Mouse (Mus musculus) heart, adult 11 months (tissue): Measurements from ENCODE around the gene Tmem11.

Experiments
- DNase-seq: peaks from one replicate; pipeline ENCODE4 v3.0.0; 2022

Tmem11 gene

GRCm38 (mm10) chr11:60882386-60882785 is 3.3 kb upstream of the Tmem11 start:
- DNase-seq, result no peak

GRCm38 (mm10) chr11:60880559-60880958 is 1.5 kb upstream of the Tmem11 start:
- no peak for DNase-seq

DNA sequence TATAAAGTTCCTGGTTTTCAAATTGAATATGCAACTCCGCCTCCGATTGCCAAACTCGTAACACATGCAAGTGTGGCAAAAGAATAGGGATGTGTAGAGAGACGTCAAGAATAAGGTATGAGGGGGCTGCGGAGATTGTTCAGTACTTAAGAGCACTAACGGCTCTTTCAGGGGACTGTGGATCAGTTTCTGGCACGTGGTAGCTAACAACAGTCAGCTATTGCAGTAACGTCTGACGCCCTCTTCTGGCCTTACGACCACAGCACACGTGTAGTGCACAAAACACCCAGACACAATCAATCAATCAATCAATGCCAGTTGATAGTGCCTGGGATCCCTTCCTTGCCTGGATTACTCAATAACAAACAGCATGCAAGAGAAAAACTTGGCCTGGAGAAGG is 351 bp upstream of the Tmem11 start:
- peak; percentile 94 for DNase-seq

DNA sequence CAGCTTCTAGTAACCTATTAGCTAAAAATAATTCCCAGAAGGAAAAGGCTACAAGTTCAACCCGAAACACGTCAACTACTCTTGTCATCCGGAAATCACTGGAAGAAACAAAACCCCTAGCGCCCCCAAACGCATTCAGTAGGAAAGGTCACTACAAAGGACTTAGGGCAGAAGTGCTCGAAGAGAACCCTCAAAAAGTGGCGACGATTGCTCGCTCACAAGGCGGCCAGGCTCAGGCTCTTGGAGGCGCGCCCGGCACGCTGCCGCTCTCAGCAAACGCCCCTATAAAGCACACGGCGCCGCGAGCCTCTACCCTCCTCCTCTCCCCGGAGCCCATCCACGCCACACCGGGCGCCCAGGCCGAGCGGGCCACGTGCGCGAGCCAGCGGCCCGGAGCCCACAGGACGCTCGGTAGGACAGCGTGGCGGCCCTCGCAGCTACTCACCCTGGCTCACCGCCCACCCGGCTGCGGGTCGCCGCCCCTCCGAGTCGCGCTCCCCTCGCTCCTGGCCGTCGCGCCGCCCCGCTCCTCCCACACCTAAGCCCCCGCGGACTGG is 938 bp downstream of the Tmem11 start:
- DNase-seq, result no peak

DNA sequence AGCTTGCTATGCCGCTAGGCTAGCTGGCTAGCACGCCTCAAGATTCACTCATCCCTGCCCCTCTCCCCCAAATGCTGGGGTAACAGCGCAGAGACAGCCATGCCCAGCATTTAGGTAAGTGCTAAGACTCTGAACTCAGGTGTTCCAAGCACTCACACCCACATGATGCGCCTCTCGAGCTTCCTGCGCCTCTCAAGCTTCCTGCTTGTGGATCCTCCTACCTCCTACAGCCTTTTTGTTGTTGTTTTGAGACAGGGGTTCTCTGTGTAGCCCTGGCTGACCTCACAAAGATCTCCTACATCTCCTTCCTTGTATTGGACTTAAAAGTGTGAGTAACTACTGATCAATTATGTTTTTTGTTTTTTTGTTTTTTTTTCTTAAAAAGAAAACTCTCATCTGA is 6.0 kb downstream of the Tmem11 start:
- DNase-seq, result no peak

DNA sequence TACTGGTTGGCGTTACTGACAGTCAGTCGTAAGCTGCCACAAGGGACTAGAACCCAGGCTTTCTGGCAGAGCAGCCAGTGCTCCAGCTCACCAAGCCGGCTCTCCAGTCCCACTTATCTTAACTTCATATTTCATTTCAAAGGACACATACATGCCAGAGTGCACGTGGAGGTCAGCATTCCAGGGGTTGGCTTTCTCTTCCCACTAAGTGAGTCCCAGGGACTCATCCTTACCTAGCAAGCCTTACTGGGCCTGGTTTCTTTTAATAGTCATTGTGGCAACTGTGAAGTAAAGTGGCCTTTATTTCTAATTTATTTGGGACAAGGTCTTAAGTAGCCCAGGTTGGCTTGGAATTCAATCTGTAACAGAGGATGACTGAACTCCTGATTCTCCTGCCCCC is 7.7 kb downstream of the Tmem11 start:
- peak; percentile 83 for DNase-seq

GRCm38 (mm10) chr11:60869471-60869870 is 9.6 kb downstream of the Tmem11 start:
- peak; percentile 88 for DNase-seq

DNA sequence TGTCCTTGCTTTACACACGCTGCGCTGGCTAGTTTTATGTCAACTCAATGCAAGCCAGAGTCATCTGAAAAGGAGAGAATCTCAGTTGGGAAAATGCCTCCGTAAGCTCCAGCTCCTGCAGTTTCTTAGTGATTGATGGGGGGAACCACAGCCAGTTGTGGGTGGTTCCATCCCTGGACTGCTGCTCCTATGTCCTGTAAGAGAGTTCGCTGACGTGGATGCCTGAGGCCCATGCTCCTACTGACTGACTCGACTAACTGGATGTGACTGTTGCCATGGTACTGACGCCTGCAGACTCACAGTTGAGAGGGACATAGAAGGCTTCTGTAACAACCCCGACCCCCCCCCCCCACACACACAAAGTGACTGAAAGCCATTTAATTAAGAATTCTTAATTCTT is 11.2 kb downstream of the Tmem11 start:
- DNase-seq, result no peak

DNA sequence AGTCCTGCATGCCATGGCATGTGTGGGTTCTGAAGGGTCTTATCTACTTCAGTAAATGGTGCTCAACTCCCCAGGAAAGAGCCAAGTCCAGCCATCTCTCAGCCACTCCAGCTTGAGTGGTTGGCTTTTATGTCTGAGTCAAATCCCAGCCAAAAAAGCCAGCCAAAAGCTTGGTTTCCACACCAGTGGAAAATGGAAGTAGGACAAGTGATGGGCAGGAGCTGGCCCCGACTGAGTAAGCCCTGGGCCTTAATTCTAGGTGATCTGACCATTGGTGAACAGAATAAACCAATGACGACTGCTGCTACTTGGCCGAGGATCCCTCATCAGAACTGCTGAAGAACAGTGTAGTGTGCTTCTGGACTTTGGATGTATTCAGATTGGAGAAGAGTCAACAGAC is 11.6 kb downstream of the Tmem11 start:
- no peak for DNase-seq

- DNase-seq, result peak; percentile 86
Measured at GRCm38 (mm10) chr11:60866021-60866420, 13.1 kb downstream of the Tmem11 start.

GRCm38 (mm10) chr11:60864916-60865315 is 14.2 kb downstream of the Tmem11 start:
- DNase-seq, result peak; percentile 97

GRCm38 (mm10) chr11:60864166-60864565 is 14.9 kb downstream of the Tmem11 start:
- DNase-seq, result no peak

GRCm38 (mm10) chr11:60863196-60863595 is 15.9 kb downstream of the Tmem11 start:
- peak; percentile 95 for DNase-seq

- no peak for DNase-seq
Measured at GRCm38 (mm10) chr11:60861993-60862392, 17.1 kb downstream of the Tmem11 start.

DNA sequence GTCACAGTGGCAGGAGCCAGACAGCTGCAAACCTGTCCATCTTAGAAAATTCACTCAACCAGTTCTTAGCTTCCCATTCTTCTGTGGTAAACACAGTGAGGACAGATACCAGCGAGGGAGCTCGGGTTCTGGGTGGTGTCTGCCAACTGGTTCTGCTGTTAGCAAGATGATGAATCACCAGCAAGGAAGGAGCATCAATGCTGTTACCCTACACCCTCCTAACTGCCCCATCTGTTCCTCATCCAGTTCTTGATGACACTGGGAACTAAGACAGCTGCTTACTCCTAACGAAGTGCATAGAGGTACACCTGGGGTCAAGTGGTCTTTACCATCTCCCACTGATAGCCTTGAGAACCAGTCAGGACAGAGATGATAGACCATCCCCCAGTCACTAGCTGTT is 22.5 kb downstream of the Tmem11 start:
- DNase-seq, result no peak

DNA sequence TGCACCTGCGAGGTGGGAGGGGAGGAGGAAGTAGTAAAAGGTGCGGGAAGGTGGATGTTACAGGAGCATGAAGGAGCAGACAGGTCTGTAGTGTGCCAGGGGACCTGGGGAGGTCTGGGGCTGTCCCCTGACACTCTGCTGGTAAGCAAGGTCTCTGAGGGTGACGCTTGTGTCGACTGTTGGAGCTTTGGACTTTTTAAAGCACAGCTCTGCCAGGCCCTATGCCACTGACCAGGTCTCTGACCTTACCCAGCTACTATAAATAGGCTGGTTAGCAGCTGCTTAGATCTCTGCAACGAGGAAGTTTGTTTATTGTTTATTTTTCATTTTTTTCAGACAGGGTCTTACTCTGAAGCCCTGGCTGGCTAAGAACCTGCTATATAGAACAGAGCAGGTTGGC is 33.7 kb downstream of the Tmem11 start:
- peak; percentile 81 for DNase-seq

DNA sequence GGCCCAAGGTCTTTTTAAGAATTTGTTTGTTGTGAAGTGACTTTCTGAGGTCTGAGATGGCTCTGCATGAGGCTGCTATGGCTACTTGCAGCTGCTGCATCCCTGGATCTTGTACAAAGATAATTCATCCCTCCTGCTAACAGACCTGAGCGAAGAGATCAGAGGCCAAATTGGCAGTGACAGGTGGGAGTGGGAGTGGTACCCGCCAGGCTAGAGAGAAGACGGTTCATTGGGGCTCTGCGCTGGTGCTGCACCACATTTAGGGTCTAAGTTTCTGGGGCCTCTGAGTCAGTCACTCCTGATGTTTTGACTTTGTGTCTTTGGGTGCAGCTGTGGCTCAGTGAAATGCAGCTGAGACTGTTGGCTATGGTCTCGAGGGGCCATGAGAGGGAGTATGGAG is 35.7 kb downstream of the Tmem11 start:
- no peak for DNase-seq

- DNase-seq, result no peak
Measured at GRCm38 (mm10) chr11:60841467-60842200, 37.4 kb downstream of the Tmem11 start.

- DNase-seq, result peak; percentile 91
Measured at GRCm38 (mm10) chr11:60837644-60838406, 41.2 kb downstream of the Tmem11 start.

DNA sequence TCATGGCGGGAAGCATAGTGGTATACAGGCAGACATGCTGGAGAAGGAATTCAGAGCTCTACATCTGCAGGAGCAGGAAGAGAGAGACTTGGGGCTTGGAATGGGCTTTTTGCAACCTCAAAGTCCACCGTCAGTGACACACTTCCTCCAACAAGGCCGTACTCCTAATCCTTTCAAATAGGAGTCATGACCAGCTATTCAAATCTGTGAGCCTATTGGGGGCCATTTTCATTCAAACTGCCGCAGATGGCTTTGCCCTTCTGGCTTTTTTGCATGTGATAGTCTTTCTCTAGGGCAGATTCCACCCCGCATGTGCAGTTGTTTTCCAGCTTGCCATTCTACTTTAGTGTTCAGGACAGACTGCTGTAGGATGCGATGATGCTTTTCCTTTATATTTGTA is 42.2 kb downstream of the Tmem11 start:
- DNase-seq, result no peak

DNA sequence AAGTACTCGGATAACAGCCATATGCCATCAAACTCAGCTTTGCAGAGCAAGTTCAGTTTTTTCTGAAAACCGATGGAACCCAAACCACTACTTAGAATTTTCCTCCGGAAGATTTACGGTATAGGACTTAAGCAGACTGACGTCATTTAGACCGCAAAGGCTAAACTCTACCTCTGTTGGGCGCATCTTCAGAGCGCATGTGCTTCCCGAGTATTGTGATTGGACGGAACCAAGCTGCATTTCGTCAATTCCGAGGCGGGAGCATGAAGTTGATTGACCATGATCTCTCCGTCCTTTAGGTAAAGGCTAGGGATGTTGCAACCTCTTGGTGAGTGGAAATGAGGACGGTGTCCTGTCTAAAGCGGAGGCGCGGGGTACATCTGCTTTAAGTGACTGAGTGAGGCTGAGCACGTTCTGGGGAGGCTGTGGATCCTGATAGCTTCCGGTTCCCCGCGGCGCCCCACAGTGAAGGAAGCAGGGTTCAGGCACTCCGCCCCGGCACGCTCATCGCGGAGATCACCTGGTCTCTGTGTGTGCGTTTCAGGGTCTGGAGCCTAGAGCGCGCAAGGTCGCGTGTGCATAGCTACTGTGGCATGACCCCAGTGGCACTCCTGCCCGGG is 48.5 kb downstream of the Tmem11 start, which contains the start of gene Dhrs7b:
Gene Dhrs7b (plus strand): TSS at position 199 of the 620 bp plus-strand sequence.
- DNase-seq, result peak; percentile 99

- DNase-seq, result no peak
Measured at GRCm38 (mm10) chr11:60828903-60829302, 50.2 kb downstream of the Tmem11 start.

- DNase-seq, result no peak
Measured at GRCm38 (mm10) chr11:60827241-60827945, 51.7 kb downstream of the Tmem11 start.
